Mouse (Mus musculus) bone marrow macrophage, adult 2 months (primary cell): ENCODE results near the gene D8Ertd738e. TPM values are rescaled to one million over a fixed set of nuclear protein-coding genes. Genes with fewer than 3 reads are reported as not detected.

Source experiments
- H3K27ac ChIP-seq: 2 replicates; pipeline ENCODE4 v1.5.1; 2012; ENCODE audit warnings: low read depth, low read length; ENCODE audit not compliant: insufficient read depth
- H3K4me1 ChIP-seq: 2 replicates; pipeline ENCODE4 v1.6.1; 2012; ENCODE audit warnings: low read length; ENCODE audit not compliant: control insufficient read depth, insufficient read depth
- H3K4me3 ChIP-seq: 2 replicates; pipeline ENCODE4 v1.5.1; 2012; ENCODE audit warnings: mild to moderate bottlenecking, low read length, moderate library complexity; ENCODE audit not compliant: insufficient read depth
- CTCF ChIP-seq: IDR thresholded peaks from 2 replicates; pipeline ENCODE4 v1.5.1; 2012; ENCODE audit warnings: low read depth, mild to moderate bottlenecking, low read length, moderate library complexity
- POLR2A ChIP-seq: IDR thresholded peaks from 2 replicates; pipeline ENCODE4 v1.6.1; 2012; ENCODE audit warnings: mild to moderate bottlenecking, low read depth, low read length, borderline replicate concordance
- polyA plus RNA-seq: library from polyadenylated mRNA; stranded (reverse); fragments of >200 nt; gene quantifications from 2 replicates; pipeline ENCODE4 v1.2.4, GENCODE M21; 2012; ENCODE audit not compliant: missing spikeins, insufficient read depth, insufficient read length

The D8Ertd738e gene
- polyA plus RNA-seq, 1 experiment: 164 TPM

- Histone ChIP-seq H3K4me3 (peak overlapping the region; percentile 14; the same call in 1 of the 2 replicates), H3K4me1 (peaks cover 22% of the 10 kb centered on the region), H3K27ac (peak overlapping the region; percentile 5; the same call in 1 of the 2 replicates)
- TF ChIP-seq CTCF (no peak), POLR2A (no peak)
Observed at GRCm38 (mm10) chr8:84198871-84199270, 50.6 kb downstream of the D8Ertd738e start.

- Histone ChIP-seq H3K27ac (peak overlapping the region; percentile 17), H3K4me3 (peak overlapping the region; percentile 49), H3K4me1 (peaks cover 23% of the 10 kb centered on the region)
- TF ChIP-seq CTCF: no peak
- no peak for TF ChIP-seq POLR2A
Observed at GRCm38 (mm10) chr8:84197922-84198774, 51.4 kb downstream of the D8Ertd738e start.

GRCm38 (mm10) chr8:84197141-84197921, 52.2 kb downstream of the D8Ertd738e start:
- Histone ChIP-seq H3K4me3 (peak overlapping the region; percentile 49), H3K4me1 (peaks cover 27% of the 10 kb centered on the region), H3K27ac (peak overlapping the region; percentile 17; the same call in 1 of the 2 replicates)
- TF ChIP-seq CTCF: no peak
- no peak for TF ChIP-seq POLR2A

Other genes starting within 250 kb of the D8Ertd738e start
- 0.56 TPM in 1 of 2 replicates, not detected in the other for gene 1700067K01Rik, start 248.2 kb downstream of the D8Ertd738e start, polyA plus RNA-seq
- gene 2210011C24Rik, start 237.5 kb downstream of the D8Ertd738e start, polyA plus RNA-seq: 2.4 and 2.8 TPM in 2 replicates
- gene Palm3, start 228.2 kb downstream of the D8Ertd738e start, polyA plus RNA-seq: not detected in 2 replicates
- gene Il27ra, start 207.1 kb downstream of the D8Ertd738e start, polyA plus RNA-seq: 0.68 and 1.7 TPM in 2 replicates
- not detected in 2 replicates for gene Rln3, start 204.7 kb downstream of the D8Ertd738e start, polyA plus RNA-seq
- gene Gm10643, start 184.6 kb downstream of the D8Ertd738e start, polyA plus RNA-seq: 0.58 and 1.0 TPM in 2 replicates
- gene Rfx1, start 182.9 kb downstream of the D8Ertd738e start, polyA plus RNA-seq: 17.2 TPM in 2 replicates
- 17.2 and 23.7 TPM in 2 replicates for gene Dcaf15, start 145.0 kb downstream of the D8Ertd738e start, polyA plus RNA-seq
- 0.39 and 0.74 TPM in 2 replicates for gene Podnl1, start 123.7 kb downstream of the D8Ertd738e start, polyA plus RNA-seq
- gene Cc2d1a, start 101.8 kb downstream of the D8Ertd738e start, polyA plus RNA-seq: 23.6 and 28.8 TPM in 2 replicates
- 0.49 and 1.2 TPM in 2 replicates for gene 4930432K21Rik, start 101.7 kb downstream of the D8Ertd738e start, polyA plus RNA-seq
- not detected in 2 replicates for gene Nanos3, start 64.5 kb downstream of the D8Ertd738e start, polyA plus RNA-seq
- gene Zswim4, start 12.7 kb downstream of the D8Ertd738e start, polyA plus RNA-seq: 9.4 and 10.9 TPM in 2 replicates
- 10.0 and 11.6 TPM in 2 replicates for gene Mri1, start 7.6 kb upstream of the D8Ertd738e start, polyA plus RNA-seq
- 22.8 and 27.3 TPM in 2 replicates for gene Ccdc130, start 20.7 kb upstream of the D8Ertd738e start, polyA plus RNA-seq
- gene Cacna1a, start 138.7 kb upstream of the D8Ertd738e start, polyA plus RNA-seq: 8.9 and 10.3 TPM in 2 replicates